Mouse (Mus musculus): ENCODE measurements around the gene Tbx10.
"Not testable (repeated sequence)": the region's sequence is repeated elsewhere in the genome, so short reads cannot be mapped to it uniquely, and the experiment has no call there.

Tbx10 gene

DNA sequence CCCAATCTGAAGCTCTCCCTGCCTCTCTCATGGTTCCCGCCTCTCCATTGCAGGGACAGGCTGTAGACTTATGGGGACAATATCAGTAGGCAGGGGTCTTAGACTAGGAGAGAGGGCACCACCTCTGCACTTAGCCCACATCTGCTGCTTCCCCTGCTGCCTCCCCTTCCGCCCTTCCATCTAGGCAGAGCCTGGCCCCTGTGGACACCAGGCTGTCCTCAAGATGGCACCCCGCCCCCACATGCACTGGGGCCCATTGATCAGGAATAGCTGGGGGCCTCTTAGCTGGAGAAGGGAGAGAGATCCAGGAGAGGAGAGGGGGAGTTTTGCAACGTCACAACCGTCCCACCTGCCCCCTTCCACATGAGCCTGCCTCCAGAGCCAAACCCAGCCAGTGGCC, at the start of gene Tbx10:
Tbx10 (plus strand) TSS at position 337 of the 400 bp plus-strand sequence.
- no peak for DNase-seq (ENCODE audit: low read depth, low spot score)

DNA sequence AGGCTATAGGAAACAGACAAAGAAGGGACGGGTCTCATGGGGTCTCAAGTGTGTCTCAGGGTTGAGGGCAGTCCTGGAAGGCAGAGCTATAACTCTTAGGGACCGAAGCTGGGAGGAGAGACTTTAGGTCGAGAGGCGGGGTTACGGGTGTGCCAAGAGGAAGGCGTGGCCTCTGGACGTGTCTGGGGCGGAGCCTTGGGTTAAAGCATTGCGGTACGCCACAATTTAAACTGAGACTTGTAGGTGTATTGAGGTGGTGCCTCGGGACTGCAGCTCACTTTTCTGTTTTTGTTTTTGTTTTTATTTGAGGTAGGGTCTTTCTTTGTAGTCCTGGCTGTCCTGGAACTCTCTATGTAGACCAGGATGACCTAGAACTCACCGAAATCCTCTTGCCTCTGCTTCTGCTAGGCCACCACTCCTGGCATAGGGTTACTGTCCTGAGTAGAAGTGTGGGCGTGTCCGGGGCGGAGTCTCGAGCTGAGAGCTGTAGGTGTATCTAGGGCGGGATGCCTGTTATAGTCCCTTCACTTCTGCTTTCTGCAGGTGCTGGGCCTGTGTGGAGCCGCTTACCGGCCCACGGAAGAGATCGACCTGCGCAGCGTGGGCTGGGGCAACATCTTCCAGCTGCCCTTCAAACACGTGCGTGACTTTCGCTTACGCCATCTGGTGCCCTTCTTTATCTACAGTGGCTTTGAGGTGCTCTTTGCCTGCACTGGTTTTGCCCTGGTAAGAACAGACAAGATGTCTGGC, 49.4 kb upstream of the Tbx10 start:
- no peak for DNase-seq (ENCODE audit: low read depth, low spot score)

DNA sequence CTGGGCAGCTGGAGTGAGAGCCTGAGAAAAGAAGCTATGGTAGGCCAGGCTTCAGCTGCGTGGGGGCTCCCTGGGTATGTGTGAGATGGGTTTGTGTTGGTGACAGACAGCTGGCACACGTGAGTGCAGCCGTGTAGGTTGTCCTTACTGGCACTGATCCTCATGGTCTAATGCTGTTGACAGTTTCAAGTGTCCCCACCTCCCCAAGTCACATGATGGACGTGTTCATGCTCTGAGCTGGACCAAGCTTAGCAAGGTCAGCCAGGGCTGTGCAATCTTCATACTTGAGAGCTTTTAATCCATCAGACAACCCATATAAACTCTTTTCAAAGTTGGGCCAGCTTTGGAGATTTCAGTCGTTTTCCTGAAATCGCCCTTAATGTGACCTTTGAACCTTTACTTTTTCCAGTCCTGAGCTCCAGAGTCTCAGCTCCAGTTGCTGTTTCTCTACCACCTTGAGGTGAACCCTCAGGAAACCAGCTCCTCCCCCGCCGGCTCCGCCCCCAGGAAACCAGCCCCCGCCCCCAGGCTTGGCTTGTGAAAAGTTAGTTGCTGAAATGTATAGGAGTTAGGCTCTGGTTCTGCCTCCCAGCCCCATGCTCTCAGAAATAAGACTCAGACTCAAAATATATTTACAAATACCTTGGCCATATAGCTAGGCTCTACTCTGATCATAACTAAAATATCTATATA, 46.5 kb upstream of the Tbx10 start:
- DNase-seq (ENCODE audit: low read depth, low spot score) = no peak

DNA sequence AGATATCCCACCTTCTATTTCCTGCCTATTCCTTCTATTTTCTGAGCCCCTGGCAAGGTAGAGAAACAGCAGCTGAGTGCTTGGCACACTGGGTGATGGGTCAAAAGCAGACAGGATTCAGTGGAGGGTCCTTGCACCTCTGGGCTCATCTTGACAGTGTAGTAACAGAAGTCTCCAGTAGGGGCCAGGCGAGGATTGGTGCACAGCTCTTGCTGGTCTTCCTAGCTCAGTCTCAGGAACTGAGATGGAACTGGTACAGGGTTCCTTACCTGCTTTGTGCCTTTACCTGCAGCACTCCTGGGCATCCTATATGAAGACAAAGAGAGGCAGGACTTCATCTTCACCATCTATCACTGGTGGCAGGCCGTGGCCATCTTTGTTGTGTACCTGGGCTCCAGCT, 45.8 kb upstream of the Tbx10 start:
- peak; percentile 70 for DNase-seq (ENCODE audit: low read depth, low spot score)

DNA sequence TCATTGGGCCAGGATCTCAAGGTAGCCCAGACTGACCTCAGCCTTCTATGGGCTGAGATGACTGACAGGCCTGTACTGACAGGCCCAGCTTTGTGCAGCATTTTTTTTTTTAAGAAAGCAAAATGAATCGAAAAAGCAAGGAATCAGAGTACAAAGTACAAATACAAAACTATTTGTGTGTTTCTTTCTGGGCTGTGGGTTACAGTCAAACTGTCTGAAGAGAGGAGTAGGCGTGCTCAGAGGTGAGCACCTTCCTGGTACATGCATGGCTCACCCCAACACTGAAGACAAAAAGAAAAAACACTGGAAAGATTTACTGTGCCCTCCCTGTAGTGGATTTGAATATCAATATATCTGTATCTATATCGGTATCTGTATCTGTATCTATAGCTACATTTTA, 44.7 kb upstream of the Tbx10 start:
- no peak for DNase-seq (ENCODE audit: low read depth, low spot score)

DNA sequence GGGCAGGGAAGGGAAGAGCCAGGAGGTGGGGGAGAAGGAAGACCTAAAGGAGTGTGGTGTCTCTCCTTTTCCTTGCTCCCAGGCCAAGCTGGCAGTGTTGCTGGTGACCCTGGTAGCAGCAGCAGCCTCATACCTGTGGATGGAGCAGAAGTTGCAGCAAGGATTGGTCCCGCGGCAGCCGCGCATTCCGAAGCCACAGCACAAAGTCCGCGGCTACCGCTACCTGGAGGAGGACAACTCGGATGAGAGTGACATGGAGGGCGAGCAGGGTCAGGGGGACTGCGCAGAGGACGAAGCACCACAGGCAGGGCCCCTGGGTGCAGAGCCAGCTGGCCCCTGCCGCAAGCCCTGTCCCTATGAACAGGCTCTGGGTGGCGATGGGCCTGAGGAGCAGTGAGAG, 44.0 kb upstream of the Tbx10 start:
- no peak for DNase-seq (ENCODE audit: low read depth, low spot score)

DNA sequence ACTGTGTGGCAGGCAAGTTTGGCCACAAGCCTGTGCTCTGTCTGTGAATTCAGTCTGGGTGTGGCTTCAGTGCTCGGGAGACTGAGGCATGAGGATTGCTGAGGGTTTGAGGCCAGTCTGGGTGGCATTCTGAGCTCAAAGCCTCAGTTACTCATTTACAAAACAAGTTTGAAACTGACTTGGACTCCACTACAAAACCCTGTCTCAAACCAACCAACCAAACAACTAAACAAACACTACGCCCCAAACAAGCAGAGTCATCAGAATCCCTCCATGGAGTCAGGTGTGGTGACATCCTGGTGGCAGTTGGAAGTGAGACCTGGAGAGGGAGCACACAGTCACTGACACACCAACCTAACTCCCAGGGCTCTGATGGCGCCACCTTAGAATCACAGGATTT, 42.2 kb upstream of the Tbx10 start:
- no peak for DNase-seq (ENCODE audit: low read depth, low spot score)

DNA sequence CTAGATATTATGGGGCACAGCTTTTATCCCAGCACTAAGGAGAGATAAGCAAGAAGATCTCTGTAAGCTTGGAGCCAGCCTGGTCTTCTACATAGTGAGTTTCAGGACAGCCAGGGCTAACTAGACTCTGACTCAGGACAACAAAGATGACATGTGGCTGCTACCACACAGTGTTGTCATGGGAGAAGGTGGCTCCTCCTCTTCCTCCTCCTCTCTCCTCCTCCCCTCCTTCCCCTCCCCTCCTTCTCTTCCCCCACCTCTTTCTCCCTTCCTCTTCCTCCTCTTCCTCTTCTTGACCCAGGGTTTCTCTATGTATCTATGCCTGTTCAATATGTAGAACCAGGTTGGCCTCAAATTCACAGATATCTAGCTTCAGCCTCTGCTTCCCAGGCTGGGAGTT, 41.1 kb upstream of the Tbx10 start:
- no peak for DNase-seq (ENCODE audit: low read depth, low spot score)

DNA sequence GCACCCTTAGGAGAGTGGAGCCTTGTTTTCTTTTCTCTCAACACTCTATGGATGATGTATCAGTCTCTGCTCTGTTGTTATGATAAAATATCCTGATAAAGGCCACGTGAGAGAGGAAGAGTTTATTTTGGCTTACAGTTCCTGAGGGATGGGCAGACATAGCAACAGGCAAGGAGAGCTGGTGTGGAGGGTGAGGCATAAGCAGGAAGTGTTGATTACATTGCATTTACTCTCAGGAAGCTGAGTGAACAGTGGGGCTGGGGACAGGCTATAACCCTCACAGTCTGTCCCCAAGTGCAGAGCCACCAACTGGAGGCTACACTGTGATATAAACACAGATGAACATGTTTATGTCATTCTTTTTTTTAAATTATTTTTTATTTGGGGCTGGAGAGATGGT, 40.5 kb upstream of the Tbx10 start:
- DNase-seq (ENCODE audit: low read depth, low spot score) = no peak

DNA sequence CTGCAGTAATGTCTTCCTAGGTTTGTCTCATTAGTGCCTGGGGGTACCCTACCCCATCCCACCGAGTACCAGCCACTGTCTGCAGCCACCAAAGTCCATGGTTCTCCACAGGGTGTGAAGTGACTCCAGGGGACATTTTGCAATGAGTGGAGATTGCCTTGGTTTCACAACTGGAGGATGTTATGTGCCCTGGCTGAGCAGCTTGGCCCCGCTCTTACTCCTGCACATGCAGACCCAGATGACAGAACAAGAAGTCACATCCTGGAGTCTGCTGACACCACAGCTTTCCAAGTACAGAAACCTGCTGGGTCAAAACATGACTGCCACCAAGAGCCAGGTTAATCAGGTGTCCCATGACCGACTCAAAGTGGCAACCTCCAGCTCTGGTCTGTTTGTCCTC, 37.5 kb upstream of the Tbx10 start:
- no peak for DNase-seq (ENCODE audit: low read depth, low spot score)

DNA sequence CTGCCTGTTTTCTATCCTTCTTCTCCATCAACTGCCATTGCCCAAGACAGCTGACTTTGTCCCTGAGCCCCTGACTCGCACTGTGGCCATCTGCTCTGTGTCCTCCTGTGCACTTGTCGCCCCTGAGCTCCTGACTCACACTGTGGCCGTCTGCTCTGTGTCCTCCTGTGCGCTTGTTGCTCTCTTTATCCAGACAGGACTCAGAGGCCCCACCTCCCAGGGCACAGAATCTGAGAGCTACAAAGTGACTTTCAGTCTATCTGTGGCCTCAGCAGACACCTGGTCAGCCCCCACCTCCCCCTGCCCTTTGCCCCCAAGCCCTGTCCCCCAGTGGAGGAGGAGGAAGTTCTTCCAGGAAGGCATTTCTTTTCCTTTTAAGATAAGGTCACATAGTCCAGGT, 36.7 kb upstream of the Tbx10 start:
- DNase-seq (ENCODE audit: low read depth, low spot score) = no peak

DNA sequence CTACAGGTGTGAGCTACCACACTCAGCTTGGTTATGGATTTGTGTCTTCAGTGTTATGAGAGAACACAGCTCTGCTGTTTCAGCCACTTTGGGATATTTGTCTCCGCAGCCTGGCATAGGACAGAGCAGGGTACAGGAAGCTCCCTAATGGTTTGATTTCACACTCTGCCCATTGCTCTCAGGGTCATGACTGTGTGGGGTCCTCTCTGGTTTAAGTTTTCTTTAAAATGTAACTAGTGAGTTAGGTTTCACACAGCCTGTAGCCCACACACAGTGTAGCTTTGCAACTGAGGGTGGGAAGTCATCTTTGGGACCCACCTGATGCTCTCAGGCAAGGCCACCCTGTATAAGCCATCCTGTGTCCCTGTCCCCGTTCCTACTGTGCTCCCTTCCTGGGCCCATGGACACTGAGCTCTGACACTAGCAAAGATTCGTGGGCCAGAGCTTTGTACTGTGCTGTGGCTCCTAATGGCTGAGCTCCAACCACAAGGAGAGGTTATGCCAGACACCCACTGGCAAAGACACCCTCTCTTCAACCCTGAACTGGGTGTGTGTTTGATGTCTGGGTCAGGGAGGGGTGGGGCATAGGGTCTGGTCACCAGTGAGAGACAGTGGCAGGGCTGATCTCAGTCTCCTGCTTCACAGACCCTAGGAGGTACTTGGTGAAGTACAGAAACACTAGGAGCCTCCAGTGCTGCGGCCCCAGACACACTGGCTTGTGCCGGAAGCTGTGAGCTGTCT, 35.1 kb upstream of the Tbx10 start:
- not testable (repeated sequence) for DNase-seq (ENCODE audit: low read depth, low spot score)

DNA sequence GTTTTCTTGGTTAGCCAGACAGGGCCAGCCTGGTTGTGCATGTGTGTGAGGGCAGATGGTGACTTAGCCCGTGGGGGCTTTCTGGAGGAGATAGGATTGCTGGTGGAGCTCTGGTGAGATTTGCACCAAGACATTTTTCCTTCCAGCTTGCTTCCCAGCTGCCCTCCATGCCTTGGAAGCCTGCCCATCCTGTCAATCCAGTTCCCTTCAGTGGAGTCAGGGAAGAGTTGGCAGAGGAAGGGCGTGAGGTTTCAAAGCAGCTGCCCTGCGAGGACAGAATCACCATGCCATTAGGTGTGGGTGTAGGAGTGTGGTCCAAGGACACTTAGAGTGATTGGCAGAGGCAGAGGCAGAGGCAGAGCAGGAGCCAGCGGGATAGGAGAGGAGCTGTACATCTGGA, 34.1 kb upstream of the Tbx10 start, which contains the start of gene Aldh3b3:
Aldh3b3 (plus strand) TSS at position 176 of the 400 bp plus-strand sequence.
- DNase-seq (ENCODE audit: low read depth, low spot score) = no peak

DNA sequence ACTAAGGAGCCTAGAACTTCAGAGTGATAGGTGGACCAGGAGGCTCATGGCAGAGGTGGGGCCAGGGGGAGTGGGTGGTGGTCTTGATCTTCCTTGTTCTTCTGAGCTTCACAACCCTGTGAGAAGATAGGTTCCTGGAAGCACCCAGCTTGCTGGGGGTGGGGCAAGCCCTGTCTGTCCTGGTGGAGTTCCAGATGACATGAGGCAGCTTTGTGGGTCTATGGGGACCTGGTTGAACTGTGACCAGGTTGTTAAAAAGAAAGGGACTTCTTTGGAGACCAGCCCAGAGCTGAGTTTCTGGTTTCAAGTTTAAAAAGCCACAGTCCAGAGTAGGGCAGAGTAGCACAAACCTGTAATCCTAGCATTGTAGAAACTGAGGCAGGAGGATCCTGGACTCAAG, 33.5 kb upstream of the Tbx10 start:
- DNase-seq (ENCODE audit: low read depth, low spot score) = no peak

DNA sequence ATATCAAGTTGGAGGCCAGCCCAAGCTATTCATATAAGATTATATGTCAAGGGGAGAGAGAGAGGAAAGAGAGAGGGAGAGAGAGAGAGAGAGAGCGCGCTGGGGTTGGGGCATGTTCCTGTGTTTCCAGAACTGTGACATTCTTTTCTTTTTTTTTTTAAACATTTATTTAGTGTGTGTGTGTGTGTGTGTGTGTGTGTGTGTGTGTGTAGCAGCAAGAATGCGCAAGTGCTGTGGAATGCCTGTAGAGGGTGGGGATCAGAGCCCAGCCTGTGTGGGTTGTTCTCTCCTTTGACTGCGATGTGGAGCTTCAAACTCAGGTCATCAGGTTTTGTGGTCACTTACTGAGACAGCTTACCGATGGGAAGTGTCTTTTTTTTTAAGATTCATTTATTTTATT, 32.3 kb upstream of the Tbx10 start:
- DNase-seq (ENCODE audit: low read depth, low spot score) = no peak

DNA sequence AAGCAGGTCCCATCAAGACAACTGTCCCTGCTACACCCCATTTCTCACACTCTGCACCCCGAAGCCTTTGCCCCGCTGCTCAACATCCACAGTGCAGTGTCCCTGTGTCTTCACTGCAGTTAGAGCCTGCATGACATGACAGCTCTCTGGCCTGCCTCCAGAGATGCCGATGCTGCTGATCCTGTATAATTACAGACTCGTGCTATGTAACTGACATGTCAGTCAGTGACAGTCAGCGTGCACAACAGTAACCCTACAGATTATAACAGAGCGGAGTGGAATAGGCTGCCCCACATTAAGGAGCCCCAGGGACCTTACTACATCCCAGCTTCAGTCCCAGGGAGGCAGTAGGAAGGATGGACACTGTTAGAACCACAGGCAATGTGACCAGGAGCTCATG, 30.7 kb upstream of the Tbx10 start:
- DNase-seq (ENCODE audit: low read depth, low spot score) = not testable (repeated sequence)

DNA sequence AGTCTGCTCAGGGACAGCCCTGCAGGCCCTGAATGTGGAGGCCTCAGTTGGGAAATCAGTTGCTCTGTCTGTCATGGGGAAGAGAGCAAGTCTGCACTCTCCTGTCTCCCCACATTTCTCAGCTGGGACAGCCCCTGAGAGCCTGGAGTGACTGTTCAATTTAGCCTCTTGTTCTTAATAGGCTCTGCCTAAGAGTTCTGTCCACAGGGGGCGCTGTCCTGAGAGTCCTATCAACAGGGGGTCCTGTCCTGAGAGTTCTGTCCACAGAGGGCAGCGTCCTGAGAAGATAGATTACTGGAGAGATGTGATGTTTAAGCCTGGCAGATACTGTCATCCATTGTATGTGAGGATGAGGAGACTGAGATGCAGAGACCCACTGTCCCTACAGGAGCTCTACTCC, 30.1 kb upstream of the Tbx10 start:
- no peak for DNase-seq (ENCODE audit: low read depth, low spot score)

DNA sequence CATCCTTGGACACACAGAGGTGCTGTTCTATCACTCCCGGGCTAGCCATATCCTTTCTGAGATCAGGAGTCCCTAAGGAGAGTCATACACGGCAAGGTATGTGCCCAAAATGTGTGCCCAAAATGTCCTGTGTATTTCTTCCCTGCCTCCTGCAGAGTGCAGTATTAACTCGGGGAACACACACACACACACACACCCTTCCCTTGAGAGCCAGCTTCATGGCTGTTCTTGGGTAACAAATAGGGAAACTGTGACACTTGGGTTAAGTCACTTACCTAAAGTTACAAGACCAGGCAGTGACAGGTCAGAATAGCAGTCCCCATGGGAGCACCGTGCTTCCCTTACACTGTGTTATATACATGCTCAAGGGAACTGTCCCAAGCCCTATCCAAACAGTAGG, 28.5 kb upstream of the Tbx10 start:
- DNase-seq (ENCODE audit: low read depth, low spot score) = no peak

DNA sequence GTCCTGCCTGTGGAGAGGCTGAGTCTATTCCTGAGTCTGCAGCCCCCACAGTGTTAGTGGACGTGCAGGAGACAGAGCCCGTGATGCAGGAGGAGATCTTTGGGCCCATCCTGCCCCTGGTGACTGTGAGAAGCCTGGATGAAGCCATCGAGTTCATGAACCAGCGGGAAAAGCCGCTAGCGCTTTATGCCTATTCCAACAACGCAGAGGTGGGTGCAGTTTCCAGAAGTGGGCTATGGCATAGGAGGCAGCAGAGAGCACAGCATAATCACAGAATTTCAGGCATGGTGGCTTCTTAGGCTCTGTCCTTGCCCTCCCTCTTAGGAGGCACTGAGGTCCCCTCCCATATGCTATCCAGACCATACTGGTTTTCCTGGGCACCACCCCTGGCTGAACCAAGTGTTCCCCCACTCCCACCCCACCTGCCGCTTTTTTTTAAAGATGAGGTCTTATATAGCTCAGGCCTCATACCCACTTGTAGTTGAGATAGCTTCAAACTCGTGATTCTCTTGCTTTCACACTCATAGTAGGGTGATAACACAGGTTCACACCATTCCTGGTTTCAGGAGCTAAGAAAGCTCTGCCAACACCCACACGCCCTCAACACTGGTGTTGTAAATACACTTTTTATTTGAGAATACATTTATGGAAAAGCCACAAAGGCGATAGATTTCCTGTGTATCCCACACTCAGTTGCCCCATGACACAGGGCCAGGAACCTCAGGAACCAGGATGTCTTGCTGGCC, 26.0 kb upstream of the Tbx10 start:
- no peak for DNase-seq (ENCODE audit: low read depth, low spot score)

DNA sequence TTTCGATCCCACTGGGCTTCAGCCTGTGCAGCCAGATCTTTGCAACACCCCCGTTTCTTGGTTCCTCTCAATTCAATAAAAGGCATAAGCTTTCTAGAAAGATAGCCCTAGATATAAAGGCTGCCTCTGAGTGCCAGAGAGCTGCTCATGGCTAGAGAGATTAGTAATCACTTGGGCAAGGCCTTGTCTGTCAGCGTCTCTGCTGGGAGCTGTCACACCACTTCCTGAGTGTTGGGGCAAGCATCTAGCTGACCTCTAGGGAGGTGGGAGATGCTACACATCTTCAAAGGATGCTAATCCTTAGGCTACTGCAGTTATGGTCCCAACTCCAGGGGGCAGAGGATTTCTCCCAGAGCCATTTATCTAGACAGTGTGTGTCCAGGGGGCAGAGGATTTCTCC, 25.3 kb upstream of the Tbx10 start:
- no peak for DNase-seq (ENCODE audit: low read depth, low spot score)

DNA sequence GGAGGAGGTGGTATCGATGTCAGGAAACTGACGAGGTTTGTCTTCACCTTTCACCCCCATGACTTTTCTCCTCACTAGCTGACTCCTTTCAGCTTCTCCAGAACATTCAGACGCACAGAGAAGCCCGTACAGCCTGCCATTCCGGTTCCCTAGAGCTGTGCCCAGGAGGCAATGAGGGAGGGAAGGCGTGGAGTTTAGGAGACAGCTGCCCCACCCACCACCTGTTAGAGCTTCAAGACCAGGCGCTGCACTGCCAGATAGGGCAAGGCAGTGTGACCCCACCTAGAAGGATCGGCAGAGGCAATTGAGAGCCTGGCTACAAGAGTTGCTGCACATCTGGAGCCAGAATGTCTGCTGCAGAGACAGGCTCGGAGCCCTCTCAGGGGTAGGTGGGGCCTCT, 20.3 kb upstream of the Tbx10 start, which contains the start of gene Aldh3b2:
Aldh3b2 (plus strand) TSS at position 100 of the 400 bp plus-strand sequence.
- DNase-seq (ENCODE audit: low read depth, low spot score) = no peak

DNA sequence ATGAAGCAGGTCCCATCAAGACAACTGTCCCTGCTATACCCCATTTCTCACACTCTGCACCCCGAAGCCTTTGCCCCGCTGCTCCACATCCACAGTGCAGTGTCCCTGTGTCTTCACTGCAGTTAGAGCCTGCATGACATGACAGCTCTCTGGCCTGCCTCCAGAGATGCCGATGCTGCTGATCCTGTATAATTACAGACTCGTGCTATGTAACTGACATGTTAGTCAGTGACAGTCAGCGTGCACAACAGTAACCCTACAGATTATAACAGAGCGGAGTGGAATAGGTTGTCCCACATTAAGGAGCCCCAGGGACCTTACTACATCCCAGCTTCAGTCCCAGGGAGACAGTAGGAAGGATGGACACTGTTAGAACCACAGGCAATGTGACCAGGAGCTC, 17.9 kb upstream of the Tbx10 start:
- not testable (repeated sequence) for DNase-seq (ENCODE audit: low read depth, low spot score)

All from mesoderm, embryonic 11.5 days (tissue).